Mouse (Mus musculus) heart, adult 9 months (tissue): Measurements from ENCODE around the gene Olfr93.
"Not testable (repeated sequence)": the region's sequence is repeated elsewhere in the genome, so short reads cannot be mapped to it uniquely, and the experiment has no call there.

ENCODE experiments used
- DNase-seq, 2 experiments: peaks; one replicate each; pipeline ENCODE4 v3.0.0; 2022; ENCODE audit warnings: low spot score in 2 of 2

The Olfr93 gene

DNA sequence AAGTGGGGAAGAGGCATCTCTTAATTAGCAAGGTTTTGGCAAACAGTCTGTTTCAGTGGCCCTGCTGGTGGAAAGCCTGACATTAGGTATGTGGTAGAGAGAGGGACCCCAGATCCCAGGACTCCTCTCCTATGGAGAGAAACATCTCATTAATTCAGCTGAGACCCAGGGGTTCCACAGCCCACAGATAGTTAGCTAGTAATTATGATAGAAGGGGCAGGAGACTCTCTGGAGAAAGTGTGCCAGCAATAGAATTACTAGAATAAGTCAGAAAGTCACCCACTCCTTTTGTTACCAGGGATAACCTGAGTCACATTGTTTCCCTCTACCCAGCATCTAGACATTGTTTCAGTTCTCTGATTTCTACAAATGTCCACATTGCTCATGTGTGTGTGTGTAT lies at the start of gene Olfr93:
Gene Olfr93, minus strand, starts transcription at position 101 of the 400 bp plus-strand sequence.
- no peak for DNase-seq

DNA sequence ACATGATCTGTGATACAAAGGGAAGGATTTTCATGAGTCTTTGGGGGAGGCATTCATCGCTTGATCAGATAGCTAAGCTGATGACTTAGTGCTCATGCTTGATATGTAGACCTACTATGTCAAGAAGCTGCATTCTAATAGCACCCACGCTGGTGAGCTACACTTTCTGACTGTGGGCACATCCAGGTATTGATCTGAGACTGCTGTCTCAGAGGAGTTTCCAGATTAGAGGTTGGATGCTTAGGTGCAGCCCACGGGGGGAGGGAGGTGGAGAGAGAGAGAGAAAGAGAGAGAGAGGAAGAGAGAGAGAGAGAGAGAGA lies 42.6 kb upstream of the Olfr93 start:
- DNase-seq = no peak

DNA sequence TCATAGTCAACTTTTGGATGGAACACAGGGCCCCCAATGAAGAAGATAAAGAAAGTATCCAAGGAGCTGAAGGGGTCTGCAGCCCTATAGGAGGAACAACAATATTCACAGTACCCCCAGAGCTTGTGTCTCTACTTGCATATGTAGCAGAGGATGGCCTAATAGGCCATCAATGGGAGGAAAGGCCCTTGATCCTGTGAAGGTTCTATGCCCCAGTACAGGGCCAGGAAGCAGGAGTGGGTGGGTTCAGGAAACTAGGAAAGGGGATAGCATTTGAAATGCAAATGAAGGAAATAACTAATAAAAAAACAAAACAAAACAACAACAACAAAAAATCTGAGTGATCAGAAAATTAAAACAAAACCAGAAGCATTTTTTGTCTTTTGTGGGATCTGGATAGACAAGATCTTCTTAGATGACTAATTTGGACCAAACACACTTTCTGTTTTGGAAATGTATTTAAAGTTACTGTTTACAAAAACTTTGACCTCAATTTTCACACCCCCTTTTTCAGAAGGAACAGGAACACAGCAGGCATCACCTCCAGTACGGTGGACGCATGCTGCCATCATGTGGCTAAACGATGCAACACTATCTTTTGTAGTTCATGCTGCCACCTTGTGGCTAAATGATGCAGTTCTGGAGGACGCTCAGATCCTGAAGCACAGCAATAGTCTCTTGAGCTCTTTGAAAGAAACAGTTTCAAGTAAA lies 42.1 kb upstream of the Olfr93 start:
- peak; percentile 36 to 66 for DNase-seq

DNA sequence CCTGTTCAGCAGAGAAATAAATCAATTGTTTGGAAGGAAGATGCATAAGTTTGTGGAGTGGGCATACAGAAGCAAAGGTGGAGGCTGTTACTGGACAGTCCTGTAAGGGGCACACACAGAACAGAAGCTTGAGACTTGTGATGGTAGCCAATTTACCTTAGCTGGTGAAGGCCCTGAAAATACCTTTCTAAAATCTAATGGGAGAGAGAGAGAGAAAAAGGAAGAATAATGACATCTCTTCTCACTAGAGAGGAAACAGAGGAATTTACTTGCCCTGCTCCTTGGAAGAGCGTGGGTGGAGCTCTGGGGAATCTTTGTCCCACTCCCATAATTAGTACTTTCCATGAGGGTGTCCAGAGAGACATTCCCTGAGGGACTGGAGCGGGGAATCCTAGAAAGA lies 39.6 kb upstream of the Olfr93 start, which contains the start of gene Olfr94:
Gene Olfr94, minus strand, starts transcription at position 101 of the 400 bp plus-strand sequence.
- no peak for DNase-seq

DNA sequence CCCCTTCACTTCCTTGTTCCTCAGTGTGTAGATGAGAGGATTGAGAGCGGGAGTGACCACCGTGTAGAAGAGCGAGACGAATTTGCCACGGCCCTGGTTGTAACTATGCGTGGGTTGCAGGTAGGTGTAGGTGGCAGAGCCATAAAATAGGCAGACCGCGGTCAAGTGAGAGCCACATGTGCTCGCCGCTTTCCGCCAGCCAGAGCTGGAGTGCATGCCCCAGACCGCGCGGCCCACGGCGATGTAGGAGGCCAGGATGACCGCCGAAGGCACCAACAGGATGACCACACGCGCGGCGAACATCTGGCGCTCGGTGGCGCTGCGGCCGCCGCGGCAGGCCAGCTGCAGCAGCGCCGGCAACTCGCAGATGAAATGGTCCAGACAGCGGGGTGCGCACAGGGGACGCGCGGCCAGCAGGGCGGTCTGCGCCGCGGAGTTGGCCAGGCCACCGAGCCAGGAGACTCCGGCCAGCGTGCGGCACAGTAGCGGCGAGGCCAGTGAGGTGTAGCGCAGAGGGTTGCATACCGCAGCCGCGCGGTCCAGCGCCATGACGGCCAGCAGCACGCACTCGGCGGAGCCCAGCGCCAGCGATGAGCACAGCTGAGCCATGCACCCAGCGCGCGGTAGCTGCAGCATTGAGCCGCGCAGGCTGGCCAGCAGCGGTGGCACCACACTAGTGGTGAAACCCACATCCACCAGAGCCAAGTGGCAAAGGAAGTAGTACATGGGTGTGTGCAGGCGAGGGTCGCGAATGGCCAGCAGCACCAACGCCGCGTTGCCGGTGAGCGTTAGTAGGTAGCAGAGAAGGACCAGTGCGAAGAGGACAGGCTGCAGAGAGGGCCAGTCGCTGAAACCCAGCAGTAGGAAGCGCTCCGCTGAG lies 35.8 kb upstream of the Olfr93 start:
- DNase-seq = no peak

DNA sequence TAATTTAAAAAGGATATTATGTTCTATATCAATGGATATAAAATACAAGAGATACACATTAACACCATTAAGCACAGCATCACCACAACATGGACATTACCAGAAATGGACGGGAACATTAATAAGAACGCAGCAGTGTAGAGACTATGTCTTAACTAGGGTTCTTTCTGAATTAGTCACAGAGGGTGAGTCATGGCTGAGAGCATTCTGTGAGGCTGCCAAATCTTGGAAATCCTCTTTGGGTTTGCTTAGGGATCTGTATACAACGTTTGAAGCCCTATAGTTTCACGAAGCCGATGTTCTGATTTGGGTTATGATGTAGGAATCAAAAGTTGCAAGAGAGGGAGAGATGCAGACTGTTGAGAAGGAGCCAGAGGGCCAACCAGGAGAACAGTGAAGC lies 33.5 kb upstream of the Olfr93 start:
- DNase-seq = no peak

DNA sequence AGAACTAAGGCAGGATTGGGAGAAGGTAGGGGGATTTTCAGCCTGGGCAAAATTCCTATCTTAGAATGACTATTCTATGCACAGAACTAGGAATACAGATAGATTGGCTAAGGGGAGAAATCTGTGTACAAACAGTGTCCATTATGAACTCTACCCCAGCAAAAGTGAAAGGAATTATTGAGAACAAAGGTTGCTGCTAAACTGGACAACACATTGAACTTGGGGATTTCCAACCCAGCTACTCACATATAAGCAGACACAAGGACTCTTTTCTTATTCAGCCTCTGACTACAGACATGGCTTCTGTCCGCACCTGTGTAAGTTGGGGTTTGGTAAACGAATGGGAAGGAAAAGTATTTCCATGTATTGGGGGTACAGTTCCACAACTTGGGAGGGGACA lies 32.4 kb upstream of the Olfr93 start, which contains the start of gene Ubd:
Gene Ubd, plus strand, starts transcription at position 237 of the 400 bp plus-strand sequence.
- DNase-seq = no peak

DNA sequence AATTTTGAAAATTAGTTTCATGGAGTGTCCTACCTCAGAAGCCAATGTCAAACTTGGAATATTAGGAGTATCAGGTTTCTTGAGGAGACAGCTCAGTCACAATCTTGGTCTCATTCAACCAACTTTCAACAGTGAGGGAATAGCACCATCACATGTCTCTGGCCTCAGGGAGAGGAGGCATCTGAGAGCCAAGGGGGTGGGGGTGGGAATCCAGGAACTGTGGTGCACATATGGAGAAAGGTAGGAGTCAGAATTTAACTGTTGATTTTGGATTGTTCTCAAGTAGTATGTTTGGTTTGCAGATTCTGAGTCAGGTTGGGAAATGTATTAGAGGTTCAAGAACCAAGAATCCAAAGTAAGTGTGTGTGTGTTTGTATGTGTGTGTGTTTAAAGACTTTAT lies 31.7 kb upstream of the Olfr93 start:
- no peak for DNase-seq

DNA sequence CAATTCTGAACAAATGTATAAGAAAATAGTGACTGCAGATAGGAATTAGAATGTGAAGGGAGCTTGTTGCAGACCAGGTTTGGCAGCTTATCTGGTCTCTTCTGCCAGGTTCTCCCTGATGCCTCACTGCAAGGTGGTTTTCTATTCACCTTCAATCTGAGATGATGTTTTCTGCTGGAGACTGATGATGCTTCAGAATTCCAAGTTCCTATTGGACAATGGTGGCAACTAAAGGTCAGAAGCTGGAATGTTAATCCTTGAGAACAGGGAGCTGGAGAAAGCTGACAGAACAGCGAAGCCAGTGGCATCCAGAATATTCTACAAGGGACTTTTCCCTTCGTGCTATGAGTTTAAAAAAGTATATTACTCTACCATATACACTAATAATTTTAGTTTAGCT lies 29.4 kb upstream of the Olfr93 start:
- DNase-seq = no peak

DNA sequence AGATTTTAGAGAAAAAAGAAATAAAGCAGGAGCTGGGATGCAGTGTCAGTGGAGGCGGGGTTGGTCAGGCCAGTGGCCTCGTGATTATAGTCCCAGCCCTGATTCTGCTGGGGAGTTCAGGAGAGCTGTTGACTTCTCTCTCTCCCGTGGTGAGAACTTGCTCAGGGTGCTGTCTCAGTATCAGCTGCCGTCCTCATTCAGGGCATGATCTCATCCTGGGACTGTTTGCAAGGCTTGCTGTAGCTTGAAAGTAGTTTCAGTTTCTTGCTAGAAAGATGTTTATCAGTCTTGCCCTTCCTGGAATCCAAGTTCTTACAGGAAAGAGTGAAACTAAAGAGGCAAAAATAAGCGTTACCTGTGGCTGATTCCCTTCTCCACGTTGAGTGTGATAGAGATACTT lies 24.2 kb upstream of the Olfr93 start:
- no peak for DNase-seq

DNA sequence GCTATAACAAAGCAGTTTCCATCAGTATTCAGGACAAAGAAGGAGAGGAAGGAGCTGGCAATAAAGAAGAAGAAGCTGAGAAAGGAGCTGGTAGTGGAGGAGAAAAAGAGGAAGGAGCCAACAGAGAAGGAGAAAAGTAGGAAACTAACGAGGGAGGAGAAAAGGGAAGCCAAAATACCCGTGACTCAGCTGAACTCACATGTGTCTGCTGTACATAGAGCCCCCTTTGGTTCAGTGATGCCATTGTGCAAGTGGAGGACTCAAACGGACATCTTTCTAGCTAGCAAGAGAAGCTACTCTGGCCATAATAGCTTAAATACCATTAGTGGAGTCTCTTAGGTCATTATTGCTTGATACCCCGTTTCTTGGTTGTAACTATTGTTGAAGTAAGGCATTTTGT lies 29.9 kb downstream of the Olfr93 start:
- not testable (repeated sequence) for DNase-seq

DNA sequence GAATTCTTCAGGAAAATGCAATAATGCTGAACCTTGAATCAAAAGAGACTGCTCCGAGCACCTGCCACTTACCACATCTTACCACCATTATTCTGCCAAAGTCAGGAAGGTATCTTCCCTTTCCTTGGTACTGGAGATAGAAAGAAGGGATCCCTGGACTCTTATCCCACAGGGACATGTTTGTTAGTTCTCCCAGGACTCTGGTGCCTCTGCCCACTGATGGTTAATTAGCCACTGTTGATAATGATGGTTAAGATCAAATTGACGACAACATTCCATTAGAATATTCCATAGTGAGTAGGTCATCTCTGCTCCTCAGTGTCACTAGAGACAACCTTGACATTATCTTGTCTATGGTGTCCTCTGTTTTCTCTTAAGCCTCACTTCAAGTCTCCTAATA lies 41.3 kb downstream of the Olfr93 start, which contains the start of gene Olfr92:
Gene Olfr92, minus strand, starts transcription at position 101 of the 400 bp plus-strand sequence.
- DNase-seq = no peak

DNA sequence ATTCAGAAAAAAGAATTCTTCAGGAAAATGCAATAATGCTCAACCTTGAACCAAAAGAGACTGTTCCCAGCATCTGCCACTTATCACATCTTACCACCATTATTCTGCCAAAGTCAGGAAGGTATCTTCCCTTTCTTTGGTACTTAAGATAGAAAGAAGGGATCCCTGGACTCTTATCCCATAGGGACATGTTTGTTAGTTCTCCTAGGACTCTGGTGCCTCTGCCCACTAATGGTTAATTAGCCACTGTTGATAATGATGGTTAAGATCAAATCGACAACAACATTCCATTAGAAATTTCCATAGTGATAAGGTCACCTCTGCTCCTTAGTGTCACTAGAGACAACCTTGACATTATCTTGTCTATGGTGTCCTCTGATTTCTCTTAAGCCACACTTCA lies 63.1 kb downstream of the Olfr93 start, which contains the start of gene Olfr91:
Gene Olfr91, minus strand, starts transcription at position 101 of the 400 bp plus-strand sequence.
- no peak for DNase-seq

DNA sequence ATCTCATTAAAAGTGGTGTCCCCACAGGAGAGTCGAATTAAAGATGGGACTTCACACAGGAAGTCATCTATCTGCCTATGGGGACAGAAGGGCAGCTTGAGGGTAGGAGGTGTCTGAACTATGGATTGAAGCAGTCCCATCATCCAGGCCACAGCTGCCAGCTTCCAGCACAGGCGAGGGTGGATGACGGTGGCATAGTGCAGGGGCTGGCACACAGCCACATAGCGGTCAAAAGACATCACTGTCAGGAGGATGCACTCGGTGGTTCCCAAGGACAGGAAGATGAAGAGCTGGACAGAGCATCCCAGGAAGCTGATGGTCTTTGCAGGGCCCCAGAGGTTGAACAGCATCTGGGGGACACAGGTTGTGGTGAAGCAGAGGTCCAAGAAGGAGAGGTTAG lies 68.0 kb downstream of the Olfr93 start:
- DNase-seq = no peak

DNA sequence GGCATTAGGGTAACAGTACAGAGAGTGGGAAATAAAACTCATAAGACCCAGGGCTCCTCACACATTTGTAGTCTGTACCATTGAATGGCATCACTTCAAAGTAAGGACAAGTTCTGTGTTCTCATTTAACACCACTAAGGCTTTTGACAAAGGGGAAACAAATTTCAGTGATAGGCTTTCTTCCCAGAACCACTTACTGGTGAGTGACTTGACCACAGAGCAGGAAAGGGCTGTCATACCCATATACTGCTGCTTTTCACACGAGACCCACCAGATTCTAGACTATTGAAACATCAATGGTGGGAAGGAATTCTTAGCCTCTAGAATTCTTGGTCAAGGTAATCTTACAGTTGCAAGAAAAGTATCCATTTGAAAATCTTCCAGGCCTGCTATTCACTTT lies 69.1 kb downstream of the Olfr93 start:
- DNase-seq = no peak
